Mouse (Mus musculus) cerebellum, adult 11-12 months (tissue): ENCODE results near the gene Hist1h2bf.
"Not testable (repeated sequence)": the region's sequence is repeated elsewhere in the genome, so short reads cannot be mapped to it uniquely, and the experiment has no call there.

Experiments used
- DNase-seq: peaks from one replicate; pipeline ENCODE4 v3.0.0; 2022

Hist1h2bf gene

GRCm38 (mm10) chr13:23573898-23574524 is at the start of gene Hist1h2bf, which contains the start of gene Hist1h2ad:
TSS of gene Hist1h2bf (minus strand) at chr13:23574196.
TSS of gene Hist1h2ad (plus strand) at chr13:23574381.
- DNase-seq: peak; percentile 85

GRCm38 (mm10) chr13:23622861-23623450 is 49.0 kb upstream of the Hist1h2bf start:
- no peak for DNase-seq

- DNase-seq: peak; percentile 90
Observed at GRCm38 (mm10) chr13:23622175-23622671, 48.2 kb upstream of the Hist1h2bf start, which contains the start of gene Hist1h1e. TSS of gene Hist1h1e (minus strand) at chr13:23622558.

GRCm38 (mm10) chr13:23621532-23622174 is 47.7 kb upstream of the Hist1h2bf start:
- peak; percentile 78 for DNase-seq

GRCm38 (mm10) chr13:23620733-23621531 is 46.9 kb upstream of the Hist1h2bf start, which contains the start of gene Hist1h2be:
TSS of gene Hist1h2be (minus strand) at chr13:23621124.
- peak; percentile 81 for DNase-seq

GRCm38 (mm10) chr13:23620056-23620732 is 46.2 kb upstream of the Hist1h2bf start:
- DNase-seq: peak; percentile 27

GRCm38 (mm10) chr13:23611638-23612037 is 37.6 kb upstream of the Hist1h2bf start:
- DNase-seq: no peak

GRCm38 (mm10) chr13:23610393-23610792 is 36.4 kb upstream of the Hist1h2bf start:
- DNase-seq: no peak

GRCm38 (mm10) chr13:23609844-23610243 is 35.8 kb upstream of the Hist1h2bf start:
- DNase-seq: no peak

GRCm38 (mm10) chr13:23609209-23609608 is 35.2 kb upstream of the Hist1h2bf start:
- DNase-seq: no peak

- no peak for DNase-seq
Observed at GRCm38 (mm10) chr13:23605052-23605451, 31.1 kb upstream of the Hist1h2bf start.

GRCm38 (mm10) chr13:23604452-23604851 is 30.5 kb upstream of the Hist1h2bf start:
- DNase-seq: no peak

GRCm38 (mm10) chr13:23603182-23603699 is 29.2 kb upstream of the Hist1h2bf start:
- DNase-seq: no peak

- peak; percentile 55 for DNase-seq
Observed at GRCm38 (mm10) chr13:23597957-23598356, 24.0 kb upstream of the Hist1h2bf start.

- DNase-seq: no peak
Observed at GRCm38 (mm10) chr13:23595622-23596372, 21.8 kb upstream of the Hist1h2bf start.

GRCm38 (mm10) chr13:23595185-23595584 is 21.2 kb upstream of the Hist1h2bf start:
- DNase-seq: no peak

GRCm38 (mm10) chr13:23593051-23593770 is 19.2 kb upstream of the Hist1h2bf start:
- DNase-seq: no peak

- DNase-seq: peak; percentile 73
Observed at GRCm38 (mm10) chr13:23592614-23593013, 18.6 kb upstream of the Hist1h2bf start.

GRCm38 (mm10) chr13:23591886-23592285 is 17.9 kb upstream of the Hist1h2bf start:
- not testable (repeated sequence) for DNase-seq

- DNase-seq: no peak
Observed at GRCm38 (mm10) chr13:23591206-23591605, 17.2 kb upstream of the Hist1h2bf start.

GRCm38 (mm10) chr13:23586940-23587225 is 12.9 kb upstream of the Hist1h2bf start:
- no peak for DNase-seq
